Mouse (Mus musculus): Measurements from ENCODE around the gene B4galt1. TPM values are rescaled to one million over a fixed set of nuclear protein-coding genes. Genes with fewer than 3 reads are reported as not detected.

The B4galt1 gene
- polyA plus RNA-seq, 1 experiment from 2014 or later: 33.6 TPM

GRCm38 (mm10) chr4:40840448-40840847 lies 13.4 kb downstream of the B4galt1 start:
- H3K4me2 ChIP-seq: no peak overlapping the region
- H3K9ac ChIP-seq: no peak overlapping the region
- no peaks in the 10 kb centered on the region for H3K27me3 ChIP-seq
- peaks cover 74% of the 10 kb centered on the region for H3K4me1 ChIP-seq (replicated peaks)
- WGBS (ENCODE audit: insufficient replicate concordance): 43% methylated on average over 2 of the region's 2 CpGs
- H3K9me3 ChIP-seq (replicated peaks): no peaks in the 10 kb centered on the region
- H3K36me3 ChIP-seq (replicated peaks): peaks cover 29% of the 10 kb centered on the region
- no peak for ATAC-seq (ENCODE audit: insufficient read depth)
- no peak overlapping the region for H3K4me3 ChIP-seq (replicated peaks)
- no peak overlapping the region for H3K27ac ChIP-seq (replicated peaks)

GRCm38 (mm10) chr4:40839251-40839650 lies 14.6 kb downstream of the B4galt1 start:
- no peak for ATAC-seq (ENCODE audit: insufficient read depth)
- Histone ChIP-seq H3K27ac (replicated peaks) (peak overlapping the region; percentile 19), H3K36me3 (replicated peaks) (peaks cover 22% of the 10 kb centered on the region), H3K4me2 (no peak overlapping the region; the same call in 1 of the 2 replicates), H3K27me3 (no peaks in the 10 kb centered on the region), H3K9ac (no peak overlapping the region), H3K9me3 (replicated peaks) (no peaks in the 10 kb centered on the region), H3K4me1 (replicated peaks) (peaks cover 73% of the 10 kb centered on the region), H3K4me3 (replicated peaks) (no peak overlapping the region)
- 46% methylated on average over 12 of the region's 12 CpGs for WGBS (ENCODE audit: insufficient replicate concordance)

GRCm38 (mm10) chr4:40837451-40838285 lies 16.1 kb downstream of the B4galt1 start:
- peaks cover 60% of the 10 kb centered on the region for H3K4me1 ChIP-seq (replicated peaks)
- peak; percentile 25; the same call in 1 of the 2 replicates for ATAC-seq (ENCODE audit: insufficient read depth)
- H3K27me3 ChIP-seq: no peaks in the 10 kb centered on the region
- WGBS (ENCODE audit: insufficient replicate concordance): 35% methylated on average over 10 of the region's 10 CpGs
- H3K36me3 ChIP-seq (replicated peaks): peaks cover 26% of the 10 kb centered on the region
- H3K9me3 ChIP-seq (replicated peaks): no peaks in the 10 kb centered on the region
- peak overlapping the region; percentile 32; the same call in 1 of the 2 replicates for H3K4me2 ChIP-seq
- no peak overlapping the region for H3K9ac ChIP-seq
- H3K4me3 ChIP-seq (replicated peaks): no peak overlapping the region
- peak overlapping the region; percentile 68 for H3K27ac ChIP-seq (replicated peaks)

- H3K9ac ChIP-seq: no peak overlapping the region
- H3K27me3 ChIP-seq: no peaks in the 10 kb centered on the region
- H3K36me3 ChIP-seq (replicated peaks): peaks cover 29% of the 10 kb centered on the region
- H3K4me3 ChIP-seq (replicated peaks): no peak overlapping the region
- peaks cover 56% of the 10 kb centered on the region for H3K4me1 ChIP-seq (replicated peaks)
- 0 out of 2 replicates have a peak overlapping the region, but pooled peaks have one; percentile 32 for H3K4me2 ChIP-seq
- ATAC-seq (ENCODE audit: insufficient read depth): no peak
- H3K9me3 ChIP-seq (replicated peaks): no peaks in the 10 kb centered on the region
- H3K27ac ChIP-seq (replicated peaks): peak overlapping the region; percentile 68
- 80% methylated on average over 3 of the region's 3 CpGs for WGBS (ENCODE audit: insufficient replicate concordance)
Observed at GRCm38 (mm10) chr4:40837008-40837407, 16.8 kb downstream of the B4galt1 start.

DNA sequence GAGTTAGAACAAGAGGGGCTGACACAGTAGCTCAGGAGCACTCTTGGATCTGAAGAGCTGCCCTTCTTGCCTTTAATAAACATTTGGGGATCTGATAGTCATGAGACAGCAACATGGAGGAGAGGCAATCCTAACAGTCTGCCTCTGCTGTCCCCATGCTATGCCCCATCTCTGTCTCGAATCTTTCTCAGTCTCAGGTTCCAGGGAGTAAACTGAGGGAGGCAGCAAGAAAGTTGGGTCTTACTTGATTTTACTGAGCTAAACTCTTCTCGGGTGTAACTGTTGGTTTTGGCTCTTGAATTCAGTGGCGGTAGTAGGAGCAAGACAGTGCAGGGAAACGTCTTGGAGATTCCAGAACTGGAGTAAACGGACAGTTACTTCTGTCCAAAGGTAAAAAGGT lies 18.9 kb downstream of the B4galt1 start:
- Histone ChIP-seq H3K4me2 (no peak overlapping the region), H3K9me3 (replicated peaks) (no peaks in the 10 kb centered on the region), H3K9ac (no peak overlapping the region), H3K27me3 (no peaks in the 10 kb centered on the region), H3K4me3 (replicated peaks) (no peak overlapping the region), H3K36me3 (replicated peaks) (peaks cover 29% of the 10 kb centered on the region), H3K27ac (replicated peaks) (no peak overlapping the region), H3K4me1 (replicated peaks) (peaks cover 57% of the 10 kb centered on the region)
- WGBS (ENCODE audit: insufficient replicate concordance): 76% methylated on average over 5 of the region's 5 CpGs
- ATAC-seq (ENCODE audit: insufficient read depth): no peak

DNA sequence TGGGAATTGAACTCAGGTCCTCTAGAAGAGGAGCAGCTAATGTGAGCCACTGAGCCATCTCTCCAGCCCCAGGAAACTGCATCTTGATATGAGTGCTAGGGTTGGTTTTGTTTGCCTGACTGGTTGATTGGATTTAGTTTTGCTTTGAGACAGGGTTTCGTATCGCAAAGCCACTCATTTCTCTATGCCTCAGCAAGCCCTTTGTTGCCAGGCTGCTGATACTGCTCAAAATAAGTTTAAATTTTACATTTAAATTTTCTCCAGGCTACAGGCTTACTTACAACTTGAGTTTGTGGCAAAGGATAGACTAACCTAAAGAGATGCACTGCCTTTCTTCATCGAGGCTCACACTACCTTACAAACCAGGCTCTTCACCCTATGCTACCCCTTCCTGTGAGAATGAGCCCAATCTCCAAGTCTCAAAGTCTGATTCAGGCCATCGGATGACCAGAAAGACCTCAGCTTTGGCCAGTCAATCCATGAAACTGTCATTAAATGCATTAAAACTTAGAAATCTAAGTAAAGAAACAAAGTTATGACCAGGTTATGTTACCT lies 19.5 kb downstream of the B4galt1 start:
- Histone ChIP-seq H3K9me3 (replicated peaks) (no peaks in the 10 kb centered on the region), H3K4me2 (no peak overlapping the region), H3K27me3 (no peaks in the 10 kb centered on the region), H3K4me1 (replicated peaks) (peaks cover 57% of the 10 kb centered on the region), H3K27ac (replicated peaks) (no peak overlapping the region), H3K36me3 (replicated peaks) (peaks cover 28% of the 10 kb centered on the region), H3K9ac (no peak overlapping the region), H3K4me3 (replicated peaks) (no peak overlapping the region)
- WGBS (ENCODE audit: insufficient replicate concordance): 81% methylated on average over 4 of the region's 4 CpGs
- ATAC-seq (ENCODE audit: insufficient read depth): no peak

DNA sequence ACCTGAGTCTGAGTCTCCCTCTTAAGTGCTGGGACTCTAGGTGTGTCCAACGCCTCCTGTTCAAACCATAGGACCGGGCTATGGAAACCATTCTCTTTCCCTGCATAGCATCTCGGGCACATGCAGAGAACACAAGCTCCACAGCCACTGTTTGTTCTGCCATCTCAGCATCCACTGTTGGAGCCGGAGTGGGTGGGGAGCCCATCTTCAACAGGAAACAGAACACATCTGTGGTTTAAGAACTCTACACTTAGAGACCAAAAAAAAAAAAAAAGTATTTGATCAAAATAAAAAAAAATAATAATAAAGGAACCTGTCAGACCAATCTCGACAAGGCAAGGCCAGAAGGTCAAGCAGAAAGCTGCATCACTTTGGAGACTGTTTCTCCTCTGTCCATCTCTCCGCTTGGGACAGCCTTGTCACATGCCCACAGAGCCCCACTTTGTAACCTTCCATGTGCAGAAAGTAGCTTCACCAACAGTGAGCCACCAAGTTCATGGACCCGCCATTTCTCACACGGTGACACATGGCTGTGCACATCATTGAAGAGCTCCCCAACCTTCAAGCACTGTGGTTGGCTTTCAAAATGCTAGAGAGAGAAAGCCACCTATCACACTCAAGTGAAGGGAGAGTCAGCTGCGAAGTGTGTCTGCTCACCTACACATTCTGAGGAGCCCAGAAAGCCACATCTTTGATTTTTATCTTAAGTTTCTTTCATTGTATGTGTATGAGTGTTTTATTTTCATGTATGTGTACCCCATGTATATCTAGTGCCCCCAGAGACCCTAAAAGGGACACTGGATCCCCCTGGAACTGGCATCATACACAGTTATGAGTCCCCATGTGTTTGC lies 20.2 kb downstream of the B4galt1 start:
- no peak overlapping the region for H3K9ac ChIP-seq
- H3K27me3 ChIP-seq: no peaks in the 10 kb centered on the region
- 81% methylated on average over 9 of the region's 9 CpGs for WGBS (ENCODE audit: insufficient replicate concordance)
- no peak overlapping the region for H3K4me3 ChIP-seq (replicated peaks)
- peaks cover 57% of the 10 kb centered on the region for H3K4me1 ChIP-seq (replicated peaks)
- H3K9me3 ChIP-seq (replicated peaks): no peaks in the 10 kb centered on the region
- no peak overlapping the region for H3K4me2 ChIP-seq
- no peak for ATAC-seq (ENCODE audit: insufficient read depth)
- no peak overlapping the region for H3K27ac ChIP-seq (replicated peaks)
- peaks cover 27% of the 10 kb centered on the region for H3K36me3 ChIP-seq (replicated peaks)

DNA sequence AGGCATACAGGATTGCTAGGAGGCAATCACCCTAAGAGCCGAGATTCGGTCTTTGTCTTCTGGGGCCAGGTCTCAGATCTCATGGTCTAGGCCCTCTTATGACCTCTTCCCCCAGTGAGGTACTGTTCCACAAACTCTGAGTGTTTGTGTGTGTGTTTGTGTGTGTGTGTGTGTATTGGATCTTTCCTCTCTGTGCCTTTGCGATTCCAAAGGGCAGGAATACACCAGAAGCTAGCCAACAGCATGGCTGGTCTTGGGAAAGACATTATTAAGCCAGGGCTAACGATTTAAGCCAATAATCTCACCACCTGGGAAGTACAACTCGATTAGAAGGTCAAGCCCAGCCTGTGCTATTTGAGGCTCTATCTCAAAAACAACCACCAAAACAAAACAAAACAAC lies 23.3 kb downstream of the B4galt1 start:
- Histone ChIP-seq H3K4me1 (replicated peaks) (peaks cover 69% of the 10 kb centered on the region), H3K4me2 (no peak overlapping the region), H3K9ac (no peak overlapping the region), H3K36me3 (replicated peaks) (peaks cover 58% of the 10 kb centered on the region), H3K27me3 (no peaks in the 10 kb centered on the region), H3K27ac (replicated peaks) (peak overlapping the region; percentile 26), H3K9me3 (replicated peaks) (no peaks in the 10 kb centered on the region), H3K4me3 (replicated peaks) (no peak overlapping the region)
- WGBS (ENCODE audit: insufficient replicate concordance): 75% methylated on average over 5 of the region's 5 CpGs
- ATAC-seq (ENCODE audit: insufficient read depth): no peak

- Histone ChIP-seq H3K4me2 (no peak overlapping the region), H3K4me3 (replicated peaks) (no peak overlapping the region), H3K4me1 (replicated peaks) (peaks cover 67% of the 10 kb centered on the region), H3K9me3 (replicated peaks) (no peaks in the 10 kb centered on the region), H3K36me3 (replicated peaks) (peaks cover 63% of the 10 kb centered on the region), H3K27ac (replicated peaks) (peak overlapping the region; percentile 51), H3K27me3 (no peaks in the 10 kb centered on the region), H3K9ac (no peak overlapping the region)
- WGBS (ENCODE audit: insufficient replicate concordance): 79% methylated on average over 13 of the region's 13 CpGs
- no peak for ATAC-seq (ENCODE audit: insufficient read depth)
Observed at GRCm38 (mm10) chr4:40829654-40830400, 24.0 kb downstream of the B4galt1 start.

- H3K4me2 ChIP-seq: no peak overlapping the region
- ATAC-seq (ENCODE audit: insufficient read depth): peak; percentile 68
- peaks cover 68% of the 10 kb centered on the region for H3K4me1 ChIP-seq (replicated peaks)
- H3K36me3 ChIP-seq (replicated peaks): peaks cover 63% of the 10 kb centered on the region
- H3K27ac ChIP-seq (replicated peaks): 0 out of 2 replicates have a peak overlapping the region, but pooled peaks have one; percentile 4
- no peak overlapping the region for H3K4me3 ChIP-seq (replicated peaks)
- H3K9ac ChIP-seq: no peak overlapping the region
- WGBS (ENCODE audit: insufficient replicate concordance): 37% methylated on average over 7 of the region's 7 CpGs
- no peaks in the 10 kb centered on the region for H3K9me3 ChIP-seq (replicated peaks)
- H3K27me3 ChIP-seq: no peaks in the 10 kb centered on the region
Observed at GRCm38 (mm10) chr4:40828910-40829309, 24.9 kb downstream of the B4galt1 start.

Measured in liver, embryonic 15.5 days (tissue).